Mouse (Mus musculus): Measurements from ENCODE around the gene Cdh13. TPM values are rescaled to one million over a fixed set of nuclear protein-coding genes. Genes with fewer than 3 reads are reported as not detected.

Gene Cdh13
- polyA plus RNA-seq, 1 experiment, result not detected

DNA sequence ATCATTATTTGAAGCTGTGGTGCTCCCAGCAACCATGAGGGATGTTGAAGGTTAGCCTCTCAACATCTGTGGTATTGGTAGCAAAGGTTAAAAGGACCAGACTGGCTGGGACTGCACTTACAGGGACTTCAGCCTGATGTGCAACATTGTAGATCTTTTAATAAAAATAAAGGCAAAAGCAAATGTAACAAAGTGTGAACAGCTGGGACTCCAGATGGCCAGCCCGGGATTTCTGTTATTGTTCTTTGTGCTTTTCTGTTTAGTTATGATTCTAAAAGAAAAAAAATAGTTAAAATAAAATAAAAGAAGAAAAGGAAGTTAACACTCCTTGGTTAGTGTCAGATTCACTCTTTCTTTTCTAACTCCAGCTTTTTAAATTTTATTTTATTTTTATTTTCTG is 717.1 kb downstream of the Cdh13 start:
- no peak overlapping the region for H3K4me3 ChIP-seq (replicated peaks; ENCODE audit: control insufficient read depth, low read depth, low read length)
- WGBS, result 77% methylated on average over 1 of the region's 1 CpGs
- TF ChIP-seq POLR2A (IDR thresholded peaks at IDR 0.05; ENCODE audit: borderline replicate concordance, control insufficient read depth, low read depth, low read length) (no peak), CTCF (IDR thresholded peaks at IDR 0.05; ENCODE audit: control insufficient read depth, insufficient read depth, low read length) (no peak)
- H3K27ac ChIP-seq (ENCODE audit: control insufficient read depth, insufficient read depth, low read depth, low read length, poor library complexity), result no peak overlapping the region
- H3K4me1 ChIP-seq (ENCODE audit: control insufficient read depth, insufficient read depth, low read length), result no peaks in the 10 kb centered on the region

DNA sequence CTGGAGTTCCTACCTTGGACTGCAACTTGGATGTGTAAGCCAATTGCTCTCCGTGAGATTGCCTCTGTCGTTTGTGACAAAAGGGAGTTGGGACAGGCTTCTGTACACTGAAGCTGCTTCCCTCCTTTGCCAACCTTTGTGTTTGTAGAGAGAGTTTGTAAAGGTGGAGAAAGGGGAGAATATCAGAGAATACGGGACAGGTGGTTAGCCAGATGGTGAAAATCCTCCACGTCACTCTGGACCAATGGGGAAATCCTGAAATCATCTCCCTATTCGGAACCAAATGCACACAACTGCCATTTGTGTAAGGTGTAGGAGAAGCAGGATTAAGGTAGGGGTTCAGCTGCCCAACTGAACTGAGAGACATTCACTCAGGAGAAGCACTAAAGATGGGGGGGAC is 721.3 kb downstream of the Cdh13 start:
- 82% methylated on average over 5 of the region's 5 CpGs for WGBS
- Histone ChIP-seq H3K4me3 (replicated peaks; ENCODE audit: control insufficient read depth, low read depth, low read length) (no peak overlapping the region), H3K27ac (ENCODE audit: control insufficient read depth, insufficient read depth, low read depth, low read length, poor library complexity) (no peak overlapping the region), H3K4me1 (ENCODE audit: control insufficient read depth, insufficient read depth, low read length) (no peaks in the 10 kb centered on the region)
- TF ChIP-seq CTCF (IDR thresholded peaks at IDR 0.05; ENCODE audit: control insufficient read depth, insufficient read depth, low read length) (no peak), POLR2A (IDR thresholded peaks at IDR 0.05; ENCODE audit: borderline replicate concordance, control insufficient read depth, low read depth, low read length) (no peak)

DNA sequence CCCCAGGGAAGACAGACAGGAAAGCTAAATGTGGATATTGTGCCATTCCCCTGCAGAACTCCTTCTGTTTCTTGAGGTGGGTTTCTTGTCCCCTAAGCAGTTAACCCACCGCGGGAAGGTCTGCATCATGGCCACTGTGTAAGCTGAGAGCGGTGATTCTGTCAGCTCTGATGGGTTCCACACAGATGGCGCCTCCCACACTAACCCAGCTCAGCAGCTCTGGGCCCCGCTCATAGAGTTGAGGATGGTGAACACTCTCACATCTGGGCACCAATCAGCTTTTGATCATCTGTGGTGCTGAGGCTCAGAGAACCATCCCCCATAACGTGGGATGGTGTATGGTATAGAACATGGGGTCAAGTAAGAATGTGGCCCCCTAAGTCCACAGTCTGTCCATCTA is 735.1 kb downstream of the Cdh13 start:
- Histone ChIP-seq H3K4me1 (ENCODE audit: control insufficient read depth, insufficient read depth, low read length) (no peaks in the 10 kb centered on the region), H3K27ac (ENCODE audit: control insufficient read depth, insufficient read depth, low read depth, low read length, poor library complexity) (no peak overlapping the region), H3K4me3 (replicated peaks; ENCODE audit: control insufficient read depth, low read depth, low read length) (no peak overlapping the region)
- TF ChIP-seq CTCF (IDR thresholded peaks at IDR 0.05; ENCODE audit: control insufficient read depth, insufficient read depth, low read length) (no peak), POLR2A (IDR thresholded peaks at IDR 0.05; ENCODE audit: borderline replicate concordance, control insufficient read depth, low read depth, low read length) (no peak)
- WGBS, result 82% methylated on average over 6 of the region's 6 CpGs

DNA sequence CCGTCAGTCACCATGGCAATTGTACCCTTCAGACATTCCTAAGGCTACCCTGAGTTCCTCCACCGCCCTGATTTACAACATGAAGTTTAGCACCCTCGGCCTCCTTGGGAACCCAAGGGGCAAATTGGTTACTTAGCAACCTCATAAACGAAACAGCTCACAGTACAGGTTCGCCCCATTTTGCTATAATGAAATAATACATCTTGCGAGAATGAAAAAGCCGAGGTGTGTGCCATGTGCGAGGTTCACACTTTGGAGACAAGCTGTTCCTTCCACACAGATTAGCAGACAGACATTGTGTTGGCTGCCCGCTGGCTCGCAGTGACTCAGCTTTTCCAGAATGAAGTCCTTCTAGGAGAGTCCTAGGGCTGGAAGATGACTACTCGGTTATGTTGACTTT is 737.2 kb downstream of the Cdh13 start:
- Histone ChIP-seq H3K27ac (ENCODE audit: control insufficient read depth, insufficient read depth, low read depth, low read length, poor library complexity) (no peak overlapping the region), H3K4me1 (ENCODE audit: control insufficient read depth, insufficient read depth, low read length) (no peaks in the 10 kb centered on the region), H3K4me3 (replicated peaks; ENCODE audit: control insufficient read depth, low read depth, low read length) (no peak overlapping the region)
- WGBS, result 66% methylated on average over 11 of the region's 11 CpGs
- TF ChIP-seq CTCF (IDR thresholded peaks at IDR 0.05; ENCODE audit: control insufficient read depth, insufficient read depth, low read length), result no peak
- no peak for TF ChIP-seq POLR2A (IDR thresholded peaks at IDR 0.05; ENCODE audit: borderline replicate concordance, control insufficient read depth, low read depth, low read length)

DNA sequence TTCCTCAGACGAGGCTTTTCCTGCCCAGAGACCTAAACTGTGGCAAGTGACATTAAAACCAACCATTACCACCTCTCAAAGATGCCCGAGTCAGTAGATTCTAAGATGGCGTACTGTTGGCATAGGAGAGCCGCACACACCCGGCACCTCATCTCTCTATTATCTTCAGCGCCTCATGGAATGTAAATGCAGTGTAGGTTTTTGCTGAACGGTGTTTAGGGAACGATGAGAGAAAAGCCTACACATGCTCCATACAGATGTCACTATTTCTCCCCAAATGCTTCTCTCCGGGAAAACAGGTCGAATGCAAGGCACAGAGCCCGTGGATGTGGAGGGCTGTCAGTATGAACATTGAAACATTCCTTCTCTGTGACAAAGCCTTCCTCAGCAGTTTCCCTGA is 737.9 kb downstream of the Cdh13 start:
- H3K4me3 ChIP-seq (replicated peaks; ENCODE audit: control insufficient read depth, low read depth, low read length), result no peak overlapping the region
- 82% methylated on average over 11 of the region's 11 CpGs for WGBS
- H3K27ac ChIP-seq (ENCODE audit: control insufficient read depth, insufficient read depth, low read depth, low read length, poor library complexity), result no peak overlapping the region
- H3K4me1 ChIP-seq (ENCODE audit: control insufficient read depth, insufficient read depth, low read length), result no peaks in the 10 kb centered on the region
- no peak for TF ChIP-seq POLR2A (IDR thresholded peaks at IDR 0.05; ENCODE audit: borderline replicate concordance, control insufficient read depth, low read depth, low read length)
- no peak for TF ChIP-seq CTCF (IDR thresholded peaks at IDR 0.05; ENCODE audit: control insufficient read depth, insufficient read depth, low read length)

DNA sequence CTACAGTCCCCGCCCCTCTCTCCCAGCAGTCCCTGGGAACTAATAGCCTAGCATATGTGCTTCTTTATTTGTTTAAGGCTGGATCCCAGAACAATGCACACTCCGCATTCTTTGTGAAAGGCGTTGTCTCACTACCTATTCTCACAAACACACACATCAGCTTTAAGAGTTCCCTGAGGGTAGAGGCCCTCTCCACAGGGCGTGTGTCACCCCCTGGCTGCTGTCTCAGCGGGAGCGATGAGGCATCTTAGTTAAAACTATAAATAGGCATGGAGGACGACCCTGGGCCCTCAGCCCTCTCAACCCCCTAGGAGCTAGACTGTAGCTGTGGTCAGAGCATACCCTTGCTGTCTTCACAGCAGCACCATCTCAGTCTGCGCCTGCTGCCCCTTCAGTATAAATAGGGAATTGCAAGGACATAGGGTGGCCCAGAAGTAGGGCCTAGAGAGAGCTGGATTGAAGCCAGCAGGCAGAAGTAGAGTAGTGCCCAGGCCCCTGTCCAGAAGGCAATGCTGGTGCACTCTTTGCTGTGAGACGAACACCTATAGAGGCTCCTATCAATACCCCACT is 738.9 kb downstream of the Cdh13 start:
- Histone ChIP-seq H3K4me3 (replicated peaks; ENCODE audit: control insufficient read depth, low read depth, low read length) (no peak overlapping the region), H3K27ac (ENCODE audit: control insufficient read depth, insufficient read depth, low read depth, low read length, poor library complexity) (no peak overlapping the region), H3K4me1 (ENCODE audit: control insufficient read depth, insufficient read depth, low read length) (no peaks in the 10 kb centered on the region)
- TF ChIP-seq POLR2A (IDR thresholded peaks at IDR 0.05; ENCODE audit: borderline replicate concordance, control insufficient read depth, low read depth, low read length) (no peak), CTCF (IDR thresholded peaks at IDR 0.05; ENCODE audit: control insufficient read depth, insufficient read depth, low read length) (no peak)
- WGBS, result 72% methylated on average over 9 of the region's 9 CpGs

DNA sequence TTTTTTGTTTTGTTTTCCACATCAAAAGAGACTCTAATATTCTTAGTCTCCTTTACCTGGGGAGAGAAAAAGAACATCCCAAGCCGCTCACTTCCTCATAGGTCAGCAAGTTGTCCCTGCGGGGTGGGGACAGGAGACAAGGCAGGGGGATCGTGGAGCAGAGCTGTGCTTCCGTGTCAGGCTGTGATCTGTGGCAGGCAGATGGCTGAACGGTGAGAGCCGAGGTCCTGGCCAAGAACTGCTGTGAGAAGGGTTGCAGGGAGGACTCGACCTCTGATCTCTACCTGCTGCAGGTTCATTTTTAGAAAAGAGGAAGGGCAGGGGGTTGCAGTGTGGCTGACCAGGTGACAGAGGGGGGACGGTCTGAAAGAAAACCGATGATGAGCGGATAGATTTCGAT is 749.9 kb downstream of the Cdh13 start:
- no peak for TF ChIP-seq POLR2A (IDR thresholded peaks at IDR 0.05; ENCODE audit: borderline replicate concordance, control insufficient read depth, low read depth, low read length)
- no peak for TF ChIP-seq CTCF (IDR thresholded peaks at IDR 0.05; ENCODE audit: control insufficient read depth, insufficient read depth, low read length)
- Histone ChIP-seq H3K4me1 (ENCODE audit: control insufficient read depth, insufficient read depth, low read length) (no peaks in the 10 kb centered on the region), H3K27ac (ENCODE audit: control insufficient read depth, insufficient read depth, low read depth, low read length, poor library complexity) (no peak overlapping the region), H3K4me3 (replicated peaks; ENCODE audit: control insufficient read depth, low read depth, low read length) (no peak overlapping the region)
- 81% methylated on average over 11 of the region's 11 CpGs for WGBS

DNA sequence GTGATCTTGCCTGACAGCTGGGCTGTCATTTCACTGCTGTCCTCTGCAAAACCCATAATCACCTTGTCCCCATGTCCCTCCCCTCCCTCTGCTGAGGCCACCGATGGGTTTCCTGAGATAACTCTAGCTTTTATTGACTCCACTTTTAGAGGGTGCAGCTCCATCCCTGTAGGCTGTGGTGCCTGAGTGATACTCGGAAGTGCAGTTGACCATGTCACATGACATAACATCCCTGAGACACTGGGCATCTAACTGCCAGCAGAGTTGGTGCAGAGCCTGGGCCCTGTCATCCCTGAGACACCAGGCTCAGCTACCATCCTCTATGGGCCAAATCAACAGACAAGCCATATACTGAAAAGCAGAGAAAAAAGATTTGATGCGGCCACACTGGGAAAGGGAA is 750.5 kb downstream of the Cdh13 start:
- TF ChIP-seq CTCF (IDR thresholded peaks at IDR 0.05; ENCODE audit: control insufficient read depth, insufficient read depth, low read length) (no peak), POLR2A (IDR thresholded peaks at IDR 0.05; ENCODE audit: borderline replicate concordance, control insufficient read depth, low read depth, low read length) (no peak)
- Histone ChIP-seq H3K4me3 (replicated peaks; ENCODE audit: control insufficient read depth, low read depth, low read length) (no peak overlapping the region), H3K4me1 (ENCODE audit: control insufficient read depth, insufficient read depth, low read length) (no peaks in the 10 kb centered on the region), H3K27ac (ENCODE audit: control insufficient read depth, insufficient read depth, low read depth, low read length, poor library complexity) (no peak overlapping the region)
- WGBS, result 78% methylated on average over 3 of the region's 3 CpGs

DNA sequence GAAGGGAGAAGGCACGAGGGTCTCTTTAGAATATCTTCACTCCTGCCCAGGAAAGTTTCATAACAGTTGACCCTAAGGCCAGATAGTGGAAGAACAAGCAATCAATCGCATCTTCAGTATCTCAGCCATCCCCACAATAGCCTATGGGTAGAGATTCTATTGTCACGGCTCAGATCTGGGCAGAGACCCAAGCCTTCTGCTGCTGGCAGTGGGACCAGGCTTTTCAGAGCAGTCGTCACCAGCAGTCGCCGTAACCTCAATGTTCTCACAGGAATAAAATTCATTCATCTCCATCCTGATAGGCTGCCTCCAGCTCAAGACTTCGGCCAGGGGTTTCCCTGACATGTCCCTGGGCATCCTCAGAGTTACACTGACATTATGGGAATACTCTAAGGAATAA is 751.6 kb downstream of the Cdh13 start:
- Histone ChIP-seq H3K27ac (ENCODE audit: control insufficient read depth, insufficient read depth, low read depth, low read length, poor library complexity) (no peak overlapping the region), H3K4me3 (replicated peaks; ENCODE audit: control insufficient read depth, low read depth, low read length) (no peak overlapping the region), H3K4me1 (ENCODE audit: control insufficient read depth, insufficient read depth, low read length) (no peaks in the 10 kb centered on the region)
- 75% methylated on average over 7 of the region's 7 CpGs for WGBS
- TF ChIP-seq POLR2A (IDR thresholded peaks at IDR 0.05; ENCODE audit: borderline replicate concordance, control insufficient read depth, low read depth, low read length) (no peak), CTCF (IDR thresholded peaks at IDR 0.05; ENCODE audit: control insufficient read depth, insufficient read depth, low read length) (no peak)

Data from bone marrow, adult 2 months (tissue).